Mouse (Mus musculus) ES-E14 (cell line): ENCODE results near the gene H2-M10.4.

ENCODE experiments used
- HCFC1 ChIP-seq: IDR thresholded peaks from 2 replicates; pipeline ENCODE4 v1.6.1; 2012; ENCODE audit warnings: low read length, inconsistent platforms, borderline replicate concordance; ENCODE audit not compliant: insufficient read depth
- MAFK ChIP-seq: IDR thresholded peaks from 2 replicates; pipeline ENCODE4 v1.6.1; 2014; ENCODE audit warnings: mild to moderate bottlenecking, low read depth, low read length, inconsistent platforms; ENCODE audit not compliant: insufficient read depth

DNA sequence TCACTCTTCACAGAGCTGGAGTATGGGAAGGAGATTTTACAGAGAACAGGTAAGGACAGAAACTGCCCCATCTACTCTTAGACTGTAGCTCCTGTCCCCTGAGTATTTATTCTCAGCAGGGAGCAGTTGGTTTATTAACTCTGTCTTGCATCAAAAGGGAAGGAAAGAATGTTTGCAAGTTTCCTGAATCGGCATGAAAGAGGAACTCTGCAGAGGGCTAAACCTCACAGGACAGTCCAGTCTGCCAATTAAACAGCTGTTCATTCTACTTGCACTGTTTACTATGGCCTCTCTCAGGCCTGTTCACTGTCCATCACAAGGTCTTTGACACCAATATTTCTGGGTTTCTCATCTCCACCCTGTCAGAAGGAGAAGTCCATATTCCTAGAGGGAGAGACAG, 38.3 kb upstream of the H2-M10.4 start:
- no peak for TF ChIP-seq HCFC1
- TF ChIP-seq MAFK: no peak
